Mouse (Mus musculus) c-Kit-negative CD71-positive TER-119-positive erythroid progenitor cells, embryonic 14.5 days (primary cell): Measurements from ENCODE around the gene Zfhx3.

Experiments
- DNase-seq: peaks from one replicate; pipeline ENCODE4 v3.0.0-alpha.2; 2013; ENCODE audit warnings: low read depth, low spot score

Gene Zfhx3

GRCm38 (mm10) chr8:108440476-108440875, 498.0 kb downstream of the Zfhx3 start:
- no peak for DNase-seq

- DNase-seq: no peak
These were observed 508.4 kb downstream of the Zfhx3 start for GRCm38 (mm10) chr8:108450847-108451246.

- DNase-seq: no peak
These were observed 512.3 kb downstream of the Zfhx3 start for GRCm38 (mm10) chr8:108454561-108455311.

- no peak for DNase-seq
These were observed 524.2 kb downstream of the Zfhx3 start for GRCm38 (mm10) chr8:108466653-108467052.

GRCm38 (mm10) chr8:108467172-108468035, 525.0 kb downstream of the Zfhx3 start:
- DNase-seq: no peak

- no peak for DNase-seq
These were observed 527.8 kb downstream of the Zfhx3 start for GRCm38 (mm10) chr8:108470269-108470668.

- DNase-seq: no peak
These were observed 532.1 kb downstream of the Zfhx3 start for GRCm38 (mm10) chr8:108474556-108474955.

GRCm38 (mm10) chr8:108478131-108478530, 535.7 kb downstream of the Zfhx3 start:
- DNase-seq: no peak

GRCm38 (mm10) chr8:108480141-108480540, 537.7 kb downstream of the Zfhx3 start:
- DNase-seq: no peak

- no peak for DNase-seq
These were observed 538.8 kb downstream of the Zfhx3 start for GRCm38 (mm10) chr8:108481167-108481815.

- DNase-seq: no peak
These were observed 553.7 kb downstream of the Zfhx3 start for GRCm38 (mm10) chr8:108496101-108496500.

- DNase-seq: no peak
These were observed 564.3 kb downstream of the Zfhx3 start for GRCm38 (mm10) chr8:108506779-108507178.

GRCm38 (mm10) chr8:108507769-108508168, 565.3 kb downstream of the Zfhx3 start:
- DNase-seq: no peak

GRCm38 (mm10) chr8:108510641-108511325, 568.3 kb downstream of the Zfhx3 start:
- no peak for DNase-seq

- DNase-seq: no peak
These were observed 575.7 kb downstream of the Zfhx3 start for GRCm38 (mm10) chr8:108518116-108518515.

GRCm38 (mm10) chr8:108522050-108522449, 579.6 kb downstream of the Zfhx3 start:
- no peak for DNase-seq

- no peak for DNase-seq
These were observed 587.0 kb downstream of the Zfhx3 start for GRCm38 (mm10) chr8:108529421-108529820.

- DNase-seq: no peak
These were observed 592.9 kb downstream of the Zfhx3 start for GRCm38 (mm10) chr8:108535121-108535876.

- no peak for DNase-seq
These were observed 593.7 kb downstream of the Zfhx3 start for GRCm38 (mm10) chr8:108536186-108536585.

- DNase-seq: no peak
These were observed 594.5 kb downstream of the Zfhx3 start for GRCm38 (mm10) chr8:108536911-108537351.
